Mouse (Mus musculus) olfactory bulb, adult 2 months (tissue): ENCODE measurements around the gene Zmynd11. TPM values are rescaled to one million over a fixed set of nuclear protein-coding genes. Genes with fewer than 3 reads are reported as not detected.
"Not testable (repeated sequence)": the region's sequence is repeated elsewhere in the genome, so short reads cannot be mapped to it uniquely, and the experiment has no call there.

Experiments
- H3K27ac ChIP-seq: fragments of 200-500 bp; 2 replicates; pipeline ENCODE4 v1.5.1; 2012; ENCODE audit warnings: low read depth, low read length; ENCODE audit not compliant: insufficient read depth
- H3K4me1 ChIP-seq: fragments of 200-500 bp; 2 replicates; pipeline ENCODE4 v1.6.1; 2012; ENCODE audit warnings: low read length; ENCODE audit not compliant: control insufficient read depth, insufficient read depth
- H3K4me3 ChIP-seq: fragments of 200-500 bp; 2 replicates; pipeline ENCODE4 v1.5.1; 2012; ENCODE audit warnings: mild to moderate bottlenecking, low read depth, low read length, moderate library complexity; ENCODE audit not compliant: insufficient read depth
- CTCF ChIP-seq: fragments of 200-500 bp; IDR thresholded peaks from 2 replicates; pipeline ENCODE4 v1.5.1; 2012; ENCODE audit warnings: low read depth, mild to moderate bottlenecking, low read length, moderate library complexity; ENCODE audit not compliant: insufficient read depth
- POLR2A ChIP-seq: fragments of 200-500 bp; IDR thresholded peaks from 2 replicates; pipeline ENCODE4 v1.6.1; 2012; ENCODE audit warnings: mild to moderate bottlenecking, low read depth, low read length, moderate library complexity; ENCODE audit not compliant: insufficient read depth
- WGBS: fragments of 180-500 bp; shearing (Covaris S2); methylation state at CpG from one replicate; pipeline ENCODE4 v1.1.7; 2018; 5-methylcytosine and 5-hydroxymethylcytosine counted together
- polyA plus RNA-seq: library from polyadenylated mRNA; stranded (reverse); fragments of >200 nt; gene quantifications from 2 replicates; pipeline ENCODE4 v1.2.4, GENCODE M21; 2012; ENCODE audit warnings: low replicate concordance; ENCODE audit not compliant: missing spikeins, insufficient read depth, insufficient read length

The Zmynd11 gene
- polyA plus RNA-seq, 1 experiment = 373 TPM

DNA sequence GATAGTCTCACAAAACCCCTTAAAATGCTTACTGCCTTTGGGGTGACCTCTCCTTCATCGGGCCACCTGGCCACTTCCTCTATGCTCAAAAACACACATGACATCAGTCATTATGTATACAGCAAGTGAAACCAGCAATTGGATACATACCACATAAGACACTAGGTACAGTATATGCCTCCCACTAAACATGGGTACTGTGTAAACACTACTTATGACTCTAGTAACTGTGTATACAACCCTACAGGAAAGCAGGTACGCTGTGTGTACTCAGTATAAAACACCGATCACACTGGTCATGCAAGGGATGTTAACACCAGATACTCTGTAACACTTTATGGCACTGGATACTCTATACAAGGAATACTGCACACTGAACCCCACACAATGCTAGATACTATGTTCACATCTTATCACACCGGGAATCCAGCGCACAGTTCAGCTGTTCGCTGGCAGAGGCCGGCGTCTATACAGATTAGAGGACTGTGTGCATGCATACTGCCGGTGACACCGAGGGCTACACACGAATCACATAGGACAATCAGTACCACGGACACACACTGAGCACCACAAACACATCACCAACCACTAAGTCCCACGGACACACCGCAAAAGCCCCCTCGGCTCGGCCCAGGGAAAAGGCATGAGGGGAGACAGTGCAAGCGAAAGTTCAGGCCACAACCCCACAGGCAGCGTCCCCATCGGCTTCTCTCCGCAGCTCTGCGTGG lies 1.9 kb downstream of the Zmynd11 start:
- Histone ChIP-seq H3K27ac (peak overlapping the region; percentile 75), H3K4me3 (peak overlapping the region; percentile 64), H3K4me1 (0 out of 2 replicates have a peak, but pooled peaks cover 2% of the 10 kb centered on the region)
- WGBS = 2% methylated on average over 21 of the region's 21 CpGs
- TF ChIP-seq POLR2A (no peak), CTCF (no peak)

DNA sequence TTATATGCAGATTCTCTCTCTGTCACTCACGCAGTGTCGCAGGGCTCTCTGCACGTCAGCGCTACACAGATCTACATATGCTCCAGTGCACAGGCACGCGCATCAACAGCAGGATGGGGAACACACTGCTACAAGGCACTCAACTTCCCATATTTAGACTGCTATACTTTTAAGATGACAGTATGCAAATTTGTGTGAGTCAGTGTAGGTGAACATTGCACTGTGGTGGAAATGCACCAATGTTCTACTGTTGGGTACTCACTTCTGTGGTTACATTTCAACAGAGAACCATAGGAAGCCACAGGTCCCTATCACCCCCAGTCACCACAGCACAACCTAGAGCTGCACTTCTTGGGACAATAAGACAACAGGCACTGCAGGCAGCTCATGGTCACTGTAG lies 5.1 kb downstream of the Zmynd11 start:
- Histone ChIP-seq H3K4me3 (no peak overlapping the region), H3K4me1 (peaks cover 5% of the 10 kb centered on the region), H3K27ac (no peak overlapping the region)
- TF ChIP-seq CTCF = no peak
- TF ChIP-seq POLR2A = no peak
- WGBS = 44% methylated on average over 6 of the region's 6 CpGs

DNA sequence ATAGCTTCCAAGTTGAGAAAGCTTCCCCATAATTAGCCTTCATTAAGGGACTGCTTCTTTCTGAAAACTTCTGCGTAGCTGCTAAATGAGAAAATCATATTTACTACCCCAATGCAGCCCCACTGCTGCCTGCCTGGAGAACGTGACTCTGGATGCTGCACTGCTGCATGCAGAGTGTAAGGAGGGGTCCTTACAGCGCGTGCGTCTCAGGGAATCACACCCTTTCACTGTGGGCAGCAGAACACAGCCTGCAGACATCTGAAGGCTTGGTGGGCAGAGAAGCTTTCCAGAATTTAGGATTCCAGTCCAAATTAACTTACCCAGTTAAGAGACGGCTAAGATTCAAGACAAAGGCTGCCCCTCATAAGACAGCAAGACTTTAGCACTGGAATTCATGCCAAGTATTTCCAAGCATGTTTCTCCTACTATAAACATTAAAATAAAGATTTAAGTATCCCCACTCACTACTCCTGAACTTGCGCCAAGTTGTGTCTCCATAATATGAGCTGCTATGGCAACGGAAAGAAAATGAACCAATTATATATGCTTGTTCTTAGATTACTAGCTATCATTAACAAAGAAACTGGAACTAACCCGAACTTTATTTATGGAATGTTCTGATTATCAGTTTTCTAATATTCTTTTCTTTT lies 7.2 kb downstream of the Zmynd11 start:
- H3K27ac ChIP-seq = no peak overlapping the region
- TF ChIP-seq POLR2A = no peak
- TF ChIP-seq CTCF = no peak
- peaks cover 10% of the 10 kb centered on the region for H3K4me1 ChIP-seq
- no peak overlapping the region for H3K4me3 ChIP-seq
- WGBS = 15% methylated on average over 9 of the region's 9 CpGs

DNA sequence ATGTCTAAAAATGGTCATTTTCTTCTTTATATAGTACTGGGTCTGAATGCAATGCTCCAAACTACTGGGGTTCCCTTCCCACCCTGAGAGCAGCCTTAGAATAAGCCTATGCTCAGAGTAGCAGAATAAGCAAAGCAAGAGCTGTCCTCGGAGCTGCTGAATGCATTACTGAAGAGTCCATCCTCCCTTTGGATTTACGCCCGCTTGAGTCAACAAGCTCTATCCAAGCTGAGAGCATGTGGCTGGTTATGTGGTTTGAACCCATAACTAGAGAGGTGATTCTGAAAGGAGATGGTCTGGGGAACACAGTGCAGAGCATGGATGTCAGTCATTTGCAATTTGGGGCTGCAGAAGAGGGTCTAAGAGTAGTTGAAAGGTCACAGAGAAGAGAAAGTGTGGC lies 11.4 kb downstream of the Zmynd11 start:
- WGBS = 28% methylated on average over 3 of the region's 3 CpGs

DNA sequence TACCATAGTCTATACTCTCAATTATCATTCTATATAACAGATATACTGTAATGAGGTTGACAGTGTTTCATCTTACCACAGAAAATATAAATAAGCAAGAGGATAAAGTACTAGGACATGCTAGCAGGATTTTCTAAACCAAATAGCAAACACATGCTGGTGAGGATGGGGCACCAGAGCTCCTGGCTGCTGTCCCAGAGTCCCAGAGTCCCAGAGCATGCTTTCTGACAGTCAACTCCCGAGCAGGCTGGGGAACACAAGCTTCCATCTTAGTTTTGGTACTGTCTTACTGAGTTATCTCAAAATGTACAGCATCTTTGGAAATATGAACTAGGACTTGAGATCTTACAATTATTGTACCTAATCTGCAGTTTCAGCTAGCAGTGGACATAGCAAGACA lies 14.8 kb downstream of the Zmynd11 start:
- H3K27ac ChIP-seq = no peak overlapping the region
- H3K4me3 ChIP-seq = no peak overlapping the region
- H3K4me1 ChIP-seq = peaks cover 7% of the 10 kb centered on the region; the same call in 1 of the 2 replicates
- 20% methylated on average over 1 of the region's 1 CpGs for WGBS
- TF ChIP-seq CTCF (no peak), POLR2A (no peak)

More for the DNA sequence above, 11.4 kb downstream of the Zmynd11 start:
- no peak overlapping the region for H3K27ac ChIP-seq
- H3K4me1 ChIP-seq = peaks cover 10% of the 10 kb centered on the region
- TF ChIP-seq CTCF (no peak), POLR2A (no peak)
- no peak overlapping the region for H3K4me3 ChIP-seq

DNA sequence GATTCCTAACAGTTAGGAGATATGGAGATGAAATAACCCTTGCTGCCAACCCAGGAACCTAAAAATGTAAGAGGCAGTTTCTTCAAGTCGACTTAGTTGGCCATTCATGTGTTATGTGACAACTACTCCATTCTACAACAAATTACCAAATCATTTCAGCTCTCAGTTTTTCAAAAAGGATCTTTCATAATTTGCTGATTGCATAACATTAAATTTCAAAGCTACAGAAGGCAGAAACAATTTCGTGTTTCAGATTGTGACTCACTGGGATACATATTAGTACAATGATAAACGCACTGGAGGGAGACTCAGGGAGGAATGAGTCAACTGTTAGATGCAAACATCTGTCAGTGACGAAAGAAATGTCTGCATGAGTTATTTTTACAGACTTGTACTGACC lies 15.3 kb downstream of the Zmynd11 start:
- Histone ChIP-seq H3K4me3 (no peak overlapping the region), H3K4me1 (peaks cover 7% of the 10 kb centered on the region; the same call in 1 of the 2 replicates), H3K27ac (no peak overlapping the region)
- 38% methylated on average over 4 of the region's 4 CpGs for WGBS
- TF ChIP-seq CTCF (no peak), POLR2A (no peak)

DNA sequence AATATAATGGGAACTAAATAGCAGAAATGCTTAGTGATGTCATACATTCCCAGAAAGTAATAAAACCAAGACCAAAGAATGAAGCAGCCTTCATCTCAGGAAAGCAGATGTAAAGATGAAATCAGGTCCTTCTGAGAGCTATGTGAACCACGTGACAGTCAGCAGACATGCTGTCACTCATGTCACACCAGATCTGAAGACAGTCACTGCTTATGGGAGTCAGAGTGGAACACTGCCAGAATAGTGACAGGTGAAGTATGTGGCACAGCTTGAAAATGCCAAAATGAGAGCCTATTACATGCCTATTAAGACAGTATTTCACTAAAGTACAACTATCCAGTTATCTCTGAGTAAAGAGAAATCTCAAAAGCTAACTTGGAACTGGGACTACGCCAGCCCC lies 26.9 kb downstream of the Zmynd11 start:
- TF ChIP-seq POLR2A = no peak
- TF ChIP-seq CTCF = no peak
- WGBS = 78% methylated on average over 2 of the region's 2 CpGs

DNA sequence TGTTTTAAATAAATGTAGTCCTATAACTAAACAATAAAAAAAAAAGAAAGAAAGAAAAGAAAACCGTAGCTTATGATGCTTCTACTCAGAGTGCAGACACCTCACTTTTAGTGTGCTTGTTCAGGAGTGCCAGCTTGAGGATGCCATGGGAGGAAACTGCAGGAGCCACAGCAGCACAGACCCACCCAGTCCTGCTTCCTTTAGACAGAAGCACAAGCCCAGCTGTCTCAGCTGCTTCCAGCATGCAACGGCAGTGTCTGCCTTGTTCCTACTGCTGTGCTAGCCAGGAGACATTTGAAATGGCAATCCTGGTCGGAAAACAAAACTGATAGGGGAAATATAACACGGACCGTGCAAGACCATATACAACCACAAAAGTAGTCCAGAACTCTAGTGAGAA lies 28.1 kb downstream of the Zmynd11 start:
- TF ChIP-seq CTCF = no peak
- Histone ChIP-seq H3K27ac (no peak overlapping the region), H3K4me3 (no peak overlapping the region), H3K4me1 (peaks cover 3% of the 10 kb centered on the region)
- WGBS = 39% methylated on average over 5 of the region's 5 CpGs

More for the DNA sequence above, 26.9 kb downstream of the Zmynd11 start:
- Histone ChIP-seq H3K4me1 (peaks cover 5% of the 10 kb centered on the region), H3K27ac (no peak overlapping the region), H3K4me3 (no peak overlapping the region)

DNA sequence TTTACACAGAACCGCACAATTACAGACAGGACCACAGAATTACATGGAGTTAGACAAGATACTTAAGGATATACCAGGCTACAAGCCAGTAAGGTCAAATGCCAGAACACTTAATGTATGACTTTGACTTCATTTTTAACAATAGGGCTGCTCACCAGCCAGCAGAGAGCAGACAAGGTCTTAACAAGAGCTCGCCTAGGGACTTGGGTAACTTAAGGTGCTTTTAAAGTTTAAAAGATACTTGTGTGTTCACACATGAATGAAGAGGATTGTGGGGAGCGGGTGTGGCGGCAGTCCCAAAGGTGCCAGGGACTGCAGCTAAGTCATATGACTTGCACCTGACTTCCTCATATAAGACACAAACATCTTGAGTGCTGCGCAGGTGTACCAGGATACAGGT lies 32.9 kb downstream of the Zmynd11 start:
- H3K27ac ChIP-seq, H3K4me3 ChIP-seq, H3K4me1 ChIP-seq: not testable (repeated sequence)
- WGBS = 95% methylated on average over 5 of the region's 5 CpGs

DNA sequence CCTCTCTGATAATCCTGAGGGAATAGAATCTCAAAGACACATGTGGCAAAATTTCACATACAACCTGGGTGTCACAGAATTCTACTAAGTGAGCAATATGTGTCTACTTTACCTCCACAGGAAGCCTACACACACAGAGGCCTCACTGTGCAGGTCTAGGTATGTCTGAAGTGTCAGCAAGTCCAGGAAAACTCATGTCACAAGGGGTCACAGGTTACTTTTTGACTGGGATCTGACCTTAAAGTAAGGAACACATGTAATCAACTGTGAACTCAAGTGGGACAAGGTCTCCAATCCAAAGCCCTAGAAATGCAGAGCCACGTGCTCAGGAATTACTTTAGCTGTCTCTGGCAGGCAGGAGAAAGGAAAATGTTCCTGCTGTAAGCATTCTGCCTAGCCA lies 36.1 kb downstream of the Zmynd11 start:
- WGBS = 59% methylated on average over 1 of the region's 1 CpGs
- H3K4me1 ChIP-seq = no peaks in the 10 kb centered on the region; the same call in 1 of the 2 replicates
- TF ChIP-seq CTCF (no peak), POLR2A (no peak)
- H3K4me3 ChIP-seq = no peak overlapping the region
- H3K27ac ChIP-seq = no peak overlapping the region
